18 mouse cellular contexts compared by ENCODE assay signal in genomic region chrX:167344356-167344755, GRCm38 (mm10). TPM values are rescaled to one million over a fixed set of nuclear protein-coding genes. Genes with fewer than 3 reads are reported as not detected.
DNase-seq lines count a peak whose midpoint lies in the region; ATAC-seq and TF ChIP-seq lines count a peak whose summit lies in the region.
"Had no signal": no experiment of that assay in that cellular context is flagged by ENCODE, and none has a peak within 500 bp of the region (broad histone marks: within the 10 kb centered on the region; RNA-seq: fewer than 3 reads in every experiment).

No protein-coding gene starts in this region.

- no peaks in the 10 kb centered on the region for H3K36me3 ChIP-seq in forebrain, postnatal 0 days (ENCODE audit: insufficient read depth)
- H3K36me3 ChIP-seq: embryonic facial prominence, embryonic 13.5 days; hindbrain, embryonic 10.5 days; limb, embryonic 13.5 days; liver, embryonic 15.5 days; neural tube, embryonic 12.5 days had no signal

- TF ChIP-seq POLR2A in embryonic fibroblast, embryonic 13.5 days (IDR thresholded peaks at IDR 0.05; ENCODE audit: low read depth, low read length): no peak

- ATAC-seq in forebrain, postnatal 0 days: no peak
- ATAC-seq in megakaryocyte, adult 5-6 weeks (ENCODE audit: poor library complexity, severe bottlenecking): no peak
- ATAC-seq: CD4-positive, CD25-positive, alpha-beta regulatory T cell, adult 4 months had no signal

- no peak overlapping the region for H3K4me3 ChIP-seq in embryonic fibroblast, embryonic 13.5 days (ENCODE audit: insufficient read depth, low read length)
- no peak overlapping the region for H3K4me3 ChIP-seq in forebrain, postnatal 0 days (ENCODE audit: low read depth, low read length)
- H3K4me3 ChIP-seq: embryonic facial prominence, embryonic 13.5 days; hindbrain, embryonic 10.5 days; limb, embryonic 13.5 days; liver, embryonic 15.5 days; megakaryocyte, embryonic 14.5 days; neural tube, embryonic 12.5 days had no signal

- H3K9me3 ChIP-seq in forebrain, postnatal 0 days (ENCODE audit: low read length): no peaks in the 10 kb centered on the region
- H3K9me3 ChIP-seq: embryonic facial prominence, embryonic 13.5 days; hindbrain, embryonic 10.5 days; limb, embryonic 13.5 days; liver, embryonic 15.5 days; megakaryocyte, embryonic 14.5 days; neural tube, embryonic 12.5 days had no signal

- TF ChIP-seq CTCF in embryonic fibroblast, embryonic 13.5 days (IDR thresholded peaks at IDR 0.05; ENCODE audit: borderline replicate concordance, insufficient read depth, low read length): no peak
- no peak for TF ChIP-seq CTCF in forebrain, postnatal 0 days (IDR thresholded peaks at IDR 0.05; ENCODE audit: low read depth)

- H3K9ac ChIP-seq in forebrain, postnatal 0 days: no peak overlapping the region
- H3K9ac ChIP-seq: embryonic facial prominence, embryonic 13.5 days; limb, embryonic 13.5 days; liver, embryonic 15.5 days; neural tube, embryonic 12.5 days had no signal

- peak overlapping the region; percentile 67 for H3K27ac ChIP-seq in embryonic fibroblast, embryonic 13.5 days (ENCODE audit: insufficient read depth, low read length)
- no peak overlapping the region for H3K27ac ChIP-seq in forebrain, postnatal 0 days (ENCODE audit: low read depth, low read length)
- H3K27ac ChIP-seq: embryonic facial prominence, embryonic 13.5 days; hindbrain, embryonic 10.5 days; limb, embryonic 13.5 days; liver, embryonic 15.5 days; neural tube, embryonic 12.5 days had no signal

- H3K4me1 ChIP-seq in embryonic fibroblast, embryonic 13.5 days (ENCODE audit: control insufficient read depth, insufficient read depth, low read length): peaks cover 13% of the 10 kb centered on the region; the same call in 1 of the 2 replicates
- no peaks in the 10 kb centered on the region for H3K4me1 ChIP-seq in forebrain, postnatal 0 days (ENCODE audit: insufficient read depth)
- H3K4me1 ChIP-seq: embryonic facial prominence, embryonic 13.5 days; hindbrain, embryonic 10.5 days; limb, embryonic 13.5 days; liver, embryonic 15.5 days; neural tube, embryonic 12.5 days had no signal

- H3K4me2 ChIP-seq in forebrain, postnatal 0 days (ENCODE audit: low read depth): no peak overlapping the region
- H3K4me2 ChIP-seq: embryonic facial prominence, embryonic 13.5 days; limb, embryonic 13.5 days; liver, embryonic 15.5 days; neural tube, embryonic 12.5 days had no signal

- H3K27me3 ChIP-seq in forebrain, postnatal 0 days (ENCODE audit: insufficient read depth, low read length): no peaks in the 10 kb centered on the region
- H3K27me3 ChIP-seq: liver, embryonic 15.5 days; neural tube, embryonic 12.5 days had no signal

- peak; percentile 5 for DNase-seq in ovary, adult 18-20 months (ENCODE audit: low spot score)
- DNase-seq in ovary, postnatal 14 days (ENCODE audit: low spot score): no peak
- peak; percentile 42 for DNase-seq in kidney, postnatal 10 days
- peak; percentile 2 for DNase-seq in yolk sac, embryonic 10.5 days (ENCODE audit: low spot score)
- no peak for DNase-seq in forebrain, postnatal 0 days
- DNase-seq in spleen, postnatal 4 days (ENCODE audit: low spot score in 2 of 2): no peak
- DNase-seq: cerebellum, adult 9-11 months; gastrocnemius, postnatal 10 days; thymus, postnatal 36 days had no signal

- 91% methylated on average over 1 of the region's 1 CpGs for WGBS in forebrain, postnatal 0 days

RNA-seq across cellular contexts. Expression of gene Tlr7, which starts 14.0 kb away (rescaled TPM):
- 1.5 TPM in 1 of 2 replicates, not detected in the other for polyA plus RNA-seq in embryonic fibroblast, embryonic 13.5 days (2011; ENCODE audit: insufficient read length, low read depth, missing spikeins)
- 1.2 and 1.9 TPM in 2 replicates for total RNA-seq in forebrain, postnatal 0 days (2014; rRNA removed)
- polyA plus RNA-seq in forebrain, postnatal 0 days (2015; fragmentation: Nextera tagmentation; extraction: Ambion mirVana): 1.2 TPM in 2 replicates
- 61.2 and 61.8 TPM in 2 replicates for total RNA-seq in megakaryocyte, adult 5-6 weeks (2015)
- 28.7 and 41.5 TPM in 2 replicates for total RNA-seq in megakaryocyte, adult 5-6 weeks (2017)

RNA-seq across cellular contexts. Expression of gene Prps2, which starts 38.2 kb away (rescaled TPM):
- 22.9 and 23.1 TPM in 2 replicates for polyA plus RNA-seq in embryonic fibroblast, embryonic 13.5 days (2011; ENCODE audit: insufficient read length, low read depth, missing spikeins)
- 11.5 and 13.5 TPM in 2 replicates for total RNA-seq in forebrain, postnatal 0 days (2014; rRNA removed)
- polyA plus RNA-seq in forebrain, postnatal 0 days (2015; fragmentation: Nextera tagmentation; extraction: Ambion mirVana): 8.6 and 11.7 TPM in 2 replicates
- 33.7 and 35.0 TPM in 2 replicates for total RNA-seq in megakaryocyte, adult 5-6 weeks (2015)
- 22.5 and 23.4 TPM in 2 replicates for total RNA-seq in megakaryocyte, adult 5-6 weeks (2017)

Comparison
In these comparisons a context has a peak if more than half of its experiments do, and no peak if none do; other contexts are left out.
1. DNase-seq: peak in ovary, adult 18-20 months (single experiment), kidney, postnatal 10 days (single experiment) and yolk sac, embryonic 10.5 days (single experiment); none in ovary, postnatal 14 days (single experiment), forebrain, postnatal 0 days (single experiment) and spleen, postnatal 4 days (0 of 2).
2. RNA of gene Tlr7, which starts 14.0 kb away (total RNA-seq): 28.7 to 61.8 TPM in megakaryocyte, adult 5-6 weeks; 1.2 to 1.9 TPM in forebrain, postnatal 0 days; every median in the first group is over 10 times any median in the second.